Mouse (Mus musculus): ENCODE measurements around the gene Cdk5rap1.

The Cdk5rap1 gene

DNA sequence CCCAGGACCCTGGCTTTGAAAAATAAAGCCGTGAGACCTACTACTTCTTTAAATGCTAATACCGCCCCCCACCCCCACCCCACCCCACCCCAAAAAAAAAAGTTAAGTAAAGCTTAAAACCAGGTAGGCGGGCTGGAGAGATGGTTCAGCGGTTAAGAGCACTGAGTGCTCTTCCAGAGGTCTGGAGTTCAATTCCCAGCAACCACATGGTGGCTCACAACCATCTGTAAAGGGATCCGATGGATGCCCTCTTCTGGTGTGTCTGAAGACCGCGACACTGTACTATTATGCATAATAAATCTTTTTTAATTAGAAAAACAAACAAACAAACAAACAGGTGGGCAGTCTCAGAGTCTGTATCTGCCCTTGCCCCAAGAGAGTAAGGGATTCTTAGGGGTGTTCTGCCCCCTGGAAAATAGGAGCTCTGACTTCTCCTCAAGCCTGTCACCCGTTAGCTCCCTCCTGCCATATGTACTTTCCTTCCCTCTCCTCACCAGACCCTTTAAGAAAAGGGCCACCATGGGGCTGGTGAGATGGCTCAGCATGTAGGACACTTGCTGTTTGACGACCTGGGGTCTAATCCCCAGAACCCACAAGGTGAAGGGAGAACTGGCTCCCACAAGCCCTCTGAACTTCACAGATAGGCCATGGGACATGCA, at the start of gene Cdk5rap1:
Gene Cdk5rap1 (minus strand): TSS at position 169 of the 659 bp plus-strand sequence.
- DNase-seq (ENCODE audit: low read depth, low spot score) = no peak

DNA sequence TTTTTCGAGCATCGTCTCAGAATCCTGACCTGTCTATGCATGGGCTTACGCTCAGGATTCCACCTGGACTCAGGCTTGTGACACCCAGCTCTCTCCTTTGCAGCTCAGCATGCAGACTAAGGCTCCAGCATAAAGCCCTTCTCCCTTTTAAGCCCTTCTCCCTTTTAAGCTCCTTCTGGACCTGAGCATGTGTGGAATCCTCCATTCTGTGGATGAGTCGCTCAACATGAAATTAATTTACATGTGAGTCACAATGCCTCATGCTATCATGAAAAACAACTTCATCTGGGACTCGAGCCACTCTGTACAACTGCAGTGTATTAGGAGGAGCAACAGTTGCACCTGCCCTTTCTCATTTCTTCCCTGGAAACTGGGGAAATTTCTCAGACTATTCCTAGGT, 49.4 kb upstream of the Cdk5rap1 start:
- DNase-seq (ENCODE audit: low read depth, low spot score) = no peak

DNA sequence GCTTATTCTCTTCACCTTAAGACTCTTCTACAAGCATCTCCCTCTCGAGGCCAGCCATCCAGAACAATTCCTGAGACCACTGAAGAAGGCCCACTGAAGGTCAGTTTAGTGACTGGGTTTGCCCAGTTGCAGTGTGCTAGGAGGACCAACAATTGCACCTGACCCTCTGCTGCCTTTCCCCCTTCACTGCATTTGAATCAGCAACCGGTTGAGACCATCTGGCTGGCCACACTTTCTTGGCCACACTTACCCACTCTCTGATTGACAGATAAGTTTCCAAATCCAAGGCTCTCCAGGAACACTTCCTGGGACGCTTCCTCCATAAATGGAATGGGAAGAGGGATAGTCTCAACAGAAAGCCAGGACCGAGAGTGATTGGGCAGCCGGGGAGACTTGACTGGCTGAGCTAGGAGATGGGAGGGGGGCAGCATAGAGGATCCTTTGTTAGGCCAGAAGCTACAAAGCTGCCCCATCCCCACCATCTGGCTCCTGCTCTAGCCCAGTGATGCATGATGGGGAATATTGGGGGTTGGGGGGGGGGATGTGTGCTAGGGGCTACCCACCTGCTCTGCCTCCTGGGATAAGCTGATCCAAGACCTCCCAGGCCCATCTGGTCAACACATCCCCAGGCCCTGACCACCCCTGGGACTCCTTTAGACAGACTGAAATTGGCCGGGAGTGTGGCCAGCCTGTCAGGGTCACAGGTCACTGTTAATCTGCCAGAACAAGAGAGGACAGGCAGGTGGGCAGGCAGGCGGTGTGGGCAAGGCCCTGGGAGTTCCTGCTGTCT, 48.3 kb upstream of the Cdk5rap1 start:
- no peak for DNase-seq (ENCODE audit: low read depth, low spot score)

DNA sequence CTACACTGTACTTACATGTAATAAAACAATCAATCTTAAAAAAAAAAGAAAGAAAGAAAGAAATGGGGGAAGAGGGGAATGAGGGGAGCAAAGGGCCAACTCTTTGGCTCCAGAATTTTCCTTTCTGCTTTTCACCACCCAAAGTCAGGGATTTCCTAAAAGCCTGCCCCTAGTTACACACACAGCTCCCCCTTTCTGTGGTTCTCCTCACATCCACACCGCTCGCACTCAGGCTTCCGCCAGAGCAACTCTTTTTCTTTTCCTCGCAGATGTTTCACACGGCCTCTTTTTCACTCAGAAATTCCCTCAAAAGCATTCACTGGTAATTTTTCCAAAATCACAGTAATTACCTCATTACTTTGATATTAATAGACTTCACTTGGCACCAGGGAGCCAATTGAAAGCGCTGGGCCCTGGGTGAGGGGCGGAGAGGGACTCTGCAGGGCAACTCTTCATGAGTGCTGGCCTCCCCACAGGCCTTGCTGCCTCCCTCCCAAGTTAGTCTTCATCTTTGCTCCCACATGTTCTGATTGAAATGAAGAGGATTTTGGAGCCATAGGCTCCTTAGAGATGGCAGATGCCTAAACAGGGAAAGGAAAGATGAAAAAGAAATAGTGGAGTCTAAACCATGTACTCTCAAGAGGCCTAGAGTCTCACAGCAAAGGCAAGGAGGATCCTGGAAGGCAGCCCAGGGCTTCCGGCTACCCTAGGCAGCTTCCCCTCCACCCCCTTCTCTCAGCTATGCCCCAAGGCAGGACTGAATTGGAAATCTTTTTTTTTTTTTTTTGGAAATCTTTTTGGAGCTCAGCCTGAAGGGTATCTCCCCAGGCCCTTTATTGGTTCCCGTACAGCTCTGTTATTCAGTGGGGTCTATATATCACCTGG, 47.1 kb upstream of the Cdk5rap1 start:
- DNase-seq (ENCODE audit: low read depth, low spot score) = no peak

- DNase-seq (ENCODE audit: low read depth, low spot score) = no peak
Observed at GRCm38 (mm10) chr2:154418001-154418400, 45.2 kb upstream of the Cdk5rap1 start.

DNA sequence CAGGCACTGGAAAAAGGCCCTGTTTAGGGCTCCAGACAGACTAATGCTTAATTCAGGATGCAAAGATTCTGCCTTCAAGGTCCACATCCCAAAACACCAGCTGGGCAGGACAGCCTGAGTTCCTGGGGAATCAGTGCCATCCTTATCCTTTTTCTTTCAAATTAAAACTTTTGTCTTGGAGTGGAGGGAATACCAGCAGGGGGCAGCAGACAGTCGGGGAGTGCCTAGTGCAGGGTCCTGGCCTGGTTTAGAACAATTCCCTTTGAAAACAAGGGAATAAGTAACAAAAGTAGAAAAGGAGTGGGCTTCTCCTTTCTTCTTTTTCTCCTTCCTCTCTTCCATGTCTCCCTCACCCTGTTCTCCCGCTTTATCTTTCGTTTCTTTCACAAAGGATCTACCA, 44.3 kb upstream of the Cdk5rap1 start:
- DNase-seq (ENCODE audit: low read depth, low spot score) = no peak

- DNase-seq (ENCODE audit: low read depth, low spot score) = no peak
Observed at GRCm38 (mm10) chr2:154412018-154412666, 39.3 kb upstream of the Cdk5rap1 start.

- no peak for DNase-seq (ENCODE audit: low read depth, low spot score)
Observed at GRCm38 (mm10) chr2:154410355-154410754, 37.5 kb upstream of the Cdk5rap1 start.

GRCm38 (mm10) chr2:154407643-154408445, 35.0 kb upstream of the Cdk5rap1 start, which contains the start of gene Snta1:
Gene Snta1 (minus strand): TSS chr2:154408099.
- DNase-seq (ENCODE audit: low read depth, low spot score) = peak; percentile 78

DNA sequence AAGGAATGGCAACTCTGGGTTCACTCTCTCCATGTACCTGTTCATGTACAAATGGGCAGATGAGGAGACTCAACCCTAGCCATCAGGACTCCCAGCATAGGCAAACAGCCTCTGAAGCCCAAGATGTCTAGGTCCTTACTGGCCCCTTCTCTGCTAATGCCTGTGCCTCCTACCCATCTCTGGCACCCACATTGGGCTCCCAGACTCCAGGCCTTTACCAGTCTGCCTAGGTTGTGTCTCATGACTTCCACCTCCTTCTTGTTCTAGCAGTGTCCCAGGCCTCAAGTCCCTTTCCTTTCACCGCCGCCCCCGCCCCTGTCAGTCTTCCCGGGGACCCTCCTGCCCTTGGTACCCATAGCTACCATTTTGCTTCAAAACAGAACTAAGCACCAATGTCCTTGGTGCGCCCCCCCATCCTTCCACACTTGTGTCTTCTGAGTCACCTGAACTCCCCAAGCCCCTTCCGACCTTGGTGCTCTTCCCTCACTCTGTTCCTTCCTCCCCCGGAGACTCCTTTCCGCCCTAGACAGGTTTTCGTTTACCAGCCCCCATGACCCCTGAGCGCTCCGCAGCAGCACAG, 34.3 kb upstream of the Cdk5rap1 start:
- no peak for DNase-seq (ENCODE audit: low read depth, low spot score)

- DNase-seq (ENCODE audit: low read depth, low spot score) = no peak
Observed at GRCm38 (mm10) chr2:154405447-154405994, 32.7 kb upstream of the Cdk5rap1 start.

- DNase-seq (ENCODE audit: low read depth, low spot score) = no peak
Observed at GRCm38 (mm10) chr2:154402811-154403210, 30.0 kb upstream of the Cdk5rap1 start.

GRCm38 (mm10) chr2:154401976-154402375, 29.2 kb upstream of the Cdk5rap1 start:
- no peak for DNase-seq (ENCODE audit: low read depth, low spot score)

DNA sequence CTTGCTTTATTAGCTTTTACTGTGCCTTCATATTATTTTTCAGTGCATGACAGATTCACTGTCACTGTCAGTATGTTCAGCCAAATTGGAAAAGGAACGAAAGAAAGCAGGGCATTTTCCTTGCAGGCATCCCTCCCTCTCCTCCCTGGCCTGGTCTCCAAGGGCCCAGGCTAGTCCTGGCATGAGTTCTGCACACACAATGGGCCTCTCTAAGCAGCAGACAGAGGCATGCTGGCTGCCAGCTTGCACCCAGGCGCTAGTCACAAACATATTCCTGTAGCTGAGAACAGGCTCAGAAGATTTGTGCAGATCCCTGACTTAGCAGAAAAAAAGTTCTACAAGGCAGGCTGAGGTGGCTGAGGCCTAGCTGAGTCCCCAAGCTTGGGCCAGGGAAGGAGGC, 26.5 kb upstream of the Cdk5rap1 start:
- DNase-seq (ENCODE audit: low read depth, low spot score) = no peak

DNA sequence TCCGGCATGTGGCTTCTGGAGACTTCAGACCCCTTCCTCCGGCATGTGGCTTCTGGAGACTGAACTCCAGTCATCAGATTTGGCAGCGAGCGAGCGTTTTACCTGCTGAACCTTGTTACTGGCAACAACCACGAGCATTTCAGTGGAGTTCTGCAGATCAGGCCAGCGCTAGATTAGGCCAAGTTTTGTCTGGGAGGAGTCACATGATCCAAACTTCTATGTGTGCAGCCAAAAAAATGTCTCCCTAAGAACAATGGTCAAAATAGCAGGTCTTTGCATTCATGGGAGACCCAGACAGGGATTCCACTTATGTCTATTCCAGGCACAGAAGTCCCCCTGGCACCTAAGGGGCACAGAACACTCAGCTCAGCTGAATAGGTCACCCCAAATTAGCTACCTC, 25.5 kb upstream of the Cdk5rap1 start:
- DNase-seq (ENCODE audit: low read depth, low spot score) = no peak

GRCm38 (mm10) chr2:154396529-154396928, 23.7 kb upstream of the Cdk5rap1 start:
- no peak for DNase-seq (ENCODE audit: low read depth, low spot score)

DNA sequence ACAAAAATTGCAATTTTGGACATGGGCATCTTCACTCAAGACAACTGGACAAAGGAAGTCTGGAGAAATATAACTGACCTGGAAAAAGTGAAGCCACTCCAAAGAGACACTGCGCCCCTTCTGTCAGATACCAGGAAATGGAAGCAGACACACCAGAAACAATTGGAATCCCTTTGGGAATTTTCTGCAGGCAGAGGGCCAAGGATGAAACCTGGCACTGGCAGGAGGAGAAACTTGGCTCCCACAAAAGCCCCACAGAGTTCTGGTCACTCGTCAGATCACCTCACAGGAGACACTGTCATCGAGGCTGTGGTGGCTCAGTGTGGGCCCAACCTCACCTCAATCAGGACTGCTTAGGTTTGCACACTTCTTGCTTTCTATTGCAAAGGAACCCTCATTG, 21.8 kb upstream of the Cdk5rap1 start:
- no peak for DNase-seq (ENCODE audit: low read depth, low spot score)

GRCm38 (mm10) chr2:154390180-154390964, 17.6 kb upstream of the Cdk5rap1 start:
- no peak for DNase-seq (ENCODE audit: low read depth, low spot score)

DNA sequence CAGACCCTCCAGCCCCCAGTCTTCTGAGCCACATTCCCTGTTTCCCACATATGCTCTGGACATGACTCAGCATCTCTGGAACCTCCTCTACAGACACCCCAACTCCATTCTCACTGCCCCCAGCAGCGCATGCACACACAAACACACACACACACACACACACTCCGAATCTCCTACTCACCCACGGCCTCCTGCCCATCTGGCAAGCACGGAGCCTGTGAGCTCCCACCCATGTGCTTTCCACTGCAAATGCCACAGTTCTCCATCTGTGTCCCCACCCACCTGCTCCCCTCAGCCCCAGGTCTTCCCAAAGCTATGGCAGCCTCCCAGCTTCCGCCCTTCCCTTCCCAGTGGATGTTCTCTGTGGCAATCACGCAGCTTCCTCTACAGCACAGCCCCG, 6.3 kb upstream of the Cdk5rap1 start:
- DNase-seq (ENCODE audit: low read depth, low spot score) = no peak
